Mouse (Mus musculus) kidney, adult 2 months (tissue): ENCODE measurements at regions not wholly inside any gene's neighbourhood (a gene's known extent, or its start where the extent isn't known, plus 50 kb on each side); places are given as distances from the start of the nearest gene placed in this dataset.

Experiments
- CTCF ChIP-seq: fragments of 200-500 bp; conservative IDR thresholded peaks from 2 replicates; pipeline ENCODE4 v1.5.1; 2011; ENCODE audit warnings: low read depth, mild to moderate bottlenecking, control low read depth, low read length, moderate library complexity, mixed read lengths; ENCODE audit not compliant: insufficient read depth, insufficient read length
- POLR2A ChIP-seq: fragments of 200-500 bp; IDR thresholded peaks from one replicate; pipeline ENCODE4 v1.6.1; 2011; ENCODE audit warnings: low read depth, low read length, control low read depth

DNA sequence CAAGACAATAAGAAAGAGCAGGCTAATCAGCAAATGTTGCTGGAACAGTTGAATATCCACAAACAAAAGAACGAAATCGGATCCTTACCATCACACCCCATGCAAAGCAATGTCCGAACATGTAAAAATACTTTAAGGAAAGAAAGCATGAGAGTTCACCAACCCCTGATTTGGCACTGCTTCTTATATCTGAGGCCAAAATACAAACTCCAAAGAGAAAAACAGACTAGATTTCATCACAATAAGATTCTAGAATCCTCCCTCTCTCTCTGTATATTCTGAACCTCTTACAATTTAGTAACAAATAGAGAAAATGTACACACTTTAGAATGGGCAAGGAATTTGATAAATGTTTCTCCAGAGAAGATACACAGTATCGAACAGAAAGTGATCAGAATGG lies 315.9 kb upstream of the Zmiz1 start:
- TF ChIP-seq POLR2A (no peak), CTCF (no peak)
